Mouse (Mus musculus) embryonic fibroblast, embryonic 13.5 days (primary cell): ENCODE results near the gene Sh3bp2. TPM values are rescaled to one million over a fixed set of nuclear protein-coding genes. Genes with fewer than 3 reads are reported as not detected.

ENCODE experiments used
- H3K27ac ChIP-seq: 2 replicates; pipeline ENCODE4 v1.5.1; 2012; ENCODE audit warnings: low read length, control low read depth, inconsistent platforms; ENCODE audit not compliant: insufficient read depth
- H3K4me1 ChIP-seq: 2 replicates; pipeline ENCODE4 v1.6.1; 2011; ENCODE audit warnings: low read length; ENCODE audit not compliant: control insufficient read depth, insufficient read depth
- H3K4me3 ChIP-seq: 2 replicates; pipeline ENCODE4 v1.5.1; 2011; ENCODE audit warnings: mild to moderate bottlenecking, control low read depth, low read length; ENCODE audit not compliant: insufficient read depth
- CTCF ChIP-seq: IDR thresholded peaks from 2 replicates; pipeline ENCODE4 v1.5.1; 2011; ENCODE audit warnings: mild to moderate bottlenecking, control low read depth, low read length, moderate library complexity, borderline replicate concordance; ENCODE audit not compliant: insufficient read depth
- POLR2A ChIP-seq: IDR thresholded peaks from 2 replicates; pipeline ENCODE4 v1.6.1; 2011; ENCODE audit warnings: low read depth, mild to moderate bottlenecking, control low read depth, low read length, moderate library complexity
- polyA plus RNA-seq: library from polyadenylated mRNA; stranded (reverse); fragments of >200 nt; gene quantifications from 2 replicates; pipeline ENCODE4 v1.2.4, GENCODE M21; 2011; ENCODE audit warnings: low read depth; ENCODE audit not compliant: missing spikeins, insufficient read length

Gene Sh3bp2
- polyA plus RNA-seq, 1 experiment, result 5.4 TPM

- Histone ChIP-seq H3K4me3 (no peak overlapping the region), H3K27ac (no peak overlapping the region), H3K4me1 (no peaks in the 10 kb centered on the region)
- TF ChIP-seq POLR2A (no peak), CTCF (no peak)
These were observed 67.6 kb downstream of the Sh3bp2 start for GRCm38 (mm10) chr5:34593202-34593727.

- no peak overlapping the region for H3K27ac ChIP-seq
- no peaks in the 10 kb centered on the region; the same call in 1 of the 2 replicates for H3K4me1 ChIP-seq
- no peak overlapping the region for H3K4me3 ChIP-seq
- no peak for TF ChIP-seq POLR2A
- TF ChIP-seq CTCF, result no peak
These were observed 78.9 kb downstream of the Sh3bp2 start for GRCm38 (mm10) chr5:34604576-34604975.

GRCm38 (mm10) chr5:34607100-34607880 lies 81.7 kb downstream of the Sh3bp2 start:
- TF ChIP-seq CTCF (no peak), POLR2A (no peak)
- no peak overlapping the region for H3K4me3 ChIP-seq
- H3K27ac ChIP-seq, result no peak overlapping the region
- no peaks in the 10 kb centered on the region; the same call in 1 of the 2 replicates for H3K4me1 ChIP-seq

- Histone ChIP-seq H3K27ac (no peak overlapping the region), H3K4me3 (no peak overlapping the region)
- TF ChIP-seq CTCF, result no peak
- no peak for TF ChIP-seq POLR2A
These were observed 82.6 kb downstream of the Sh3bp2 start for GRCm38 (mm10) chr5:34608226-34608625.

GRCm38 (mm10) chr5:34609966-34610365 lies 84.3 kb downstream of the Sh3bp2 start:
- H3K4me3 ChIP-seq, result no peak overlapping the region
- TF ChIP-seq CTCF, result no peak
- no peak for TF ChIP-seq POLR2A
- no peak overlapping the region for H3K27ac ChIP-seq
- no peaks in the 10 kb centered on the region; the same call in 1 of the 2 replicates for H3K4me1 ChIP-seq

More at GRCm38 (mm10) chr5:34608226-34608625, 82.6 kb downstream of the Sh3bp2 start:
- no peaks in the 10 kb centered on the region; the same call in 1 of the 2 replicates for H3K4me1 ChIP-seq

Other genes with a start within 250 kb of the Sh3bp2 start
- 0.62 and 1.0 TPM in 2 replicates for gene Zfyve28, start 237.4 kb upstream of the Sh3bp2 start, polyA plus RNA-seq
- not detected in 2 replicates for gene Cfap99, start 237.2 kb upstream of the Sh3bp2 start, polyA plus RNA-seq
- gene Rnf4, start 189.5 kb upstream of the Sh3bp2 start, polyA plus RNA-seq, result 166 and 167 TPM in 2 replicates
- 32.9 and 39.7 TPM in 2 replicates for gene Fam193a, start 155.9 kb upstream of the Sh3bp2 start, polyA plus RNA-seq
- 12.5 and 13.9 TPM in 2 replicates for gene Tnip2, start 11.8 kb upstream of the Sh3bp2 start, polyA plus RNA-seq
- gene Add1, start 47.8 kb downstream of the Sh3bp2 start, polyA plus RNA-seq, result 189 and 191 TPM in 2 replicates
- gene Mfsd10, start 111.4 kb downstream of the Sh3bp2 start, polyA plus RNA-seq, result 62.3 and 62.6 TPM in 2 replicates
- 41.0 and 45.7 TPM in 2 replicates for gene Nop14, start 134.3 kb downstream of the Sh3bp2 start, polyA plus RNA-seq
- gene Grk4, start 134.5 kb downstream of the Sh3bp2 start, polyA plus RNA-seq, result 3.3 and 4.0 TPM in 2 replicates
- 30.9 and 31.4 TPM in 2 replicates for gene Htt, start 235.9 kb downstream of the Sh3bp2 start, polyA plus RNA-seq